In genomic region chr3:38928751-38929150, GRCm38 (mm10) we compare ENCODE assay signal across 16 mouse cellular contexts. TPM values are rescaled to one million over a fixed set of nuclear protein-coding genes. Genes with fewer than 3 reads are reported as not detected.
A peak's percentile ranks its signal among the peaks of the same experiment; 100 is the strongest.
DNase-seq lines count a peak whose midpoint lies in the region; ATAC-seq and TF ChIP-seq lines count a peak whose summit lies in the region.
"Had no signal": no experiment of that assay in that cellular context is flagged by ENCODE, and none has a peak within 500 bp of the region (broad histone marks: within the 10 kb centered on the region; RNA-seq: fewer than 3 reads in every experiment).

No protein-coding gene starts in this region.

- WGBS in kidney, embryonic 15.5 days: 65% methylated on average over 3 of the region's 3 CpGs
- 38% methylated on average over 3 of the region's 3 CpGs for WGBS in limb, embryonic 14.5 days
- WGBS in midbrain, embryonic 16.5 days: 74% methylated on average over 3 of the region's 3 CpGs

- peak; percentile 24 for DNase-seq in heart, adult 11 months
- DNase-seq in heart, adult 9 months (ENCODE audit: low spot score in 2 of 2): no peak
- DNase-seq in kidney, postnatal 14 days: no peak
- DNase-seq in brain, adult 2 months (ENCODE audit: low read depth, low spot score): peak; percentile 14
- peak; percentile 78 for DNase-seq in limb, embryonic 14.5 days (ENCODE audit: low spot score)
- DNase-seq in ovary, postnatal 36 days (ENCODE audit: low spot score): no peak
- DNase-seq: adrenal gland, postnatal 25 days; B cell, adult 2 months; kidney, adult 9 months; liver, postnatal 0 days; thymus, postnatal 36 days had no signal

- H3K9ac ChIP-seq in kidney, embryonic 15.5 days: no peak overlapping the region
- no peak overlapping the region for H3K9ac ChIP-seq in limb, embryonic 14.5 days (ENCODE audit: low read depth, low read length, severe bottlenecking)
- no peak overlapping the region for H3K9ac ChIP-seq in midbrain, embryonic 16.5 days (ENCODE audit: low read depth, low read length)
- H3K9ac ChIP-seq: limb, embryonic 12.5 days; liver, postnatal 0 days; neural tube, embryonic 13.5 days had no signal

- no peak overlapping the region for H3K4me3 ChIP-seq in kidney, embryonic 15.5 days (replicated peaks)
- no peak overlapping the region for H3K4me3 ChIP-seq in limb, embryonic 14.5 days (replicated peaks; ENCODE audit: low read length)
- no peak overlapping the region for H3K4me3 ChIP-seq in midbrain, embryonic 16.5 days (ENCODE audit: low read depth, low read length)
- H3K4me3 ChIP-seq: limb, embryonic 12.5 days; neural tube, embryonic 13.5 days had no signal

- peaks cover 12% of the 10 kb centered on the region for H3K4me1 ChIP-seq in kidney, embryonic 15.5 days
- peaks cover 16% of the 10 kb centered on the region; the same call in 1 of the 2 replicates for H3K4me1 ChIP-seq in limb, embryonic 14.5 days (ENCODE audit: control insufficient read depth, insufficient read depth, low read length)
- H3K4me1 ChIP-seq in midbrain, embryonic 16.5 days (ENCODE audit: control insufficient read depth, insufficient read depth, low read length): no peaks in the 10 kb centered on the region

- ATAC-seq in kidney, embryonic 15.5 days (replicated peaks; ENCODE audit: low FRiP score): no peak
- peak; percentile 78 for ATAC-seq in limb, embryonic 14.5 days (ENCODE audit: low FRiP score, low read depth)
- no peak for ATAC-seq in midbrain, embryonic 16.5 days
- ATAC-seq: hindbrain, postnatal 0 days; liver, postnatal 0 days had no signal

- TF ChIP-seq POLR2A in limb, embryonic 14.5 days (IDR thresholded peaks at IDR 0.05; ENCODE audit: borderline replicate concordance, extremely low read depth, insufficient read depth, insufficient read length): no peak

- H3K27me3 ChIP-seq in kidney, embryonic 15.5 days: no peaks in the 10 kb centered on the region
- H3K27me3 ChIP-seq in limb, embryonic 14.5 days (ENCODE audit: control insufficient read depth, insufficient read depth, low read length): no peaks in the 10 kb centered on the region
- no peaks in the 10 kb centered on the region for H3K27me3 ChIP-seq in midbrain, embryonic 16.5 days (ENCODE audit: control insufficient read depth, insufficient read depth, low read depth, low read length)
- H3K27me3 ChIP-seq: limb, embryonic 12.5 days; neural tube, embryonic 13.5 days had no signal

- H3K9me3 ChIP-seq in kidney, embryonic 15.5 days (replicated peaks): no peaks in the 10 kb centered on the region
- no peaks in the 10 kb centered on the region for H3K9me3 ChIP-seq in limb, embryonic 14.5 days (ENCODE audit: control insufficient read depth, low read length)
- H3K9me3 ChIP-seq in midbrain, embryonic 16.5 days (replicated peaks; ENCODE audit: control insufficient read depth, low read length, poor library complexity, severe bottlenecking): no peaks in the 10 kb centered on the region
- H3K9me3 ChIP-seq: limb, embryonic 12.5 days; neural tube, embryonic 13.5 days had no signal

- 0 out of 2 replicates have a peak overlapping the region, but pooled peaks have one; percentile 35 for H3K27ac ChIP-seq in kidney, embryonic 15.5 days
- no peak overlapping the region for H3K27ac ChIP-seq in limb, embryonic 14.5 days (replicated peaks; ENCODE audit: low read depth, low read length)
- H3K27ac ChIP-seq in midbrain, embryonic 16.5 days (ENCODE audit: low read length): no peak overlapping the region
- H3K27ac ChIP-seq: hindbrain, postnatal 0 days; limb, embryonic 12.5 days had no signal

- no peak overlapping the region for H3K4me2 ChIP-seq in kidney, embryonic 15.5 days
- H3K4me2 ChIP-seq in limb, embryonic 14.5 days (replicated peaks; ENCODE audit: low read depth, low read length, severe bottlenecking): no peak overlapping the region
- no peak overlapping the region for H3K4me2 ChIP-seq in midbrain, embryonic 16.5 days (ENCODE audit: low read length)
- H3K4me2 ChIP-seq: limb, embryonic 12.5 days; neural tube, embryonic 13.5 days had no signal

- no peaks in the 10 kb centered on the region for H3K36me3 ChIP-seq in kidney, embryonic 15.5 days
- peaks cover 6% of the 10 kb centered on the region; the same call in 1 of the 2 replicates for H3K36me3 ChIP-seq in limb, embryonic 14.5 days (ENCODE audit: control insufficient read depth, insufficient read depth, low read length)
- no peaks in the 10 kb centered on the region for H3K36me3 ChIP-seq in midbrain, embryonic 16.5 days (ENCODE audit: control insufficient read depth, insufficient read depth, low read length)
- H3K36me3 ChIP-seq: limb, embryonic 12.5 days; neural tube, embryonic 13.5 days had no signal

RNA-seq across cellular contexts. Expression of gene Fat4, which starts 42.0 kb away (rescaled TPM):
- polyA plus RNA-seq in kidney, embryonic 15.5 days (2015; fragmentation: Nextera tagmentation; extraction: Ambion mirVana): 6.9 and 8.2 TPM in 2 replicates
- 23.9 and 27.9 TPM in 2 replicates for polyA plus RNA-seq in limb, embryonic 14.5 days (2012; rRNA removed)
- polyA plus RNA-seq in limb, embryonic 14.5 days (2014; fragmentation: Nextera tagmentation; extraction: Ambion mirVana): 22.8 and 25.4 TPM in 2 replicates
- 5.9 and 6.8 TPM in 2 replicates for polyA plus RNA-seq in midbrain, embryonic 16.5 days (2015; fragmentation: Nextera tagmentation; extraction: Ambion mirVana)

Comparison
In these comparisons a context has a peak if more than half of its experiments do, and no peak if none do; other contexts are left out.
1. DNase-seq: peak in heart, adult 11 months (single experiment), brain, adult 2 months (single experiment) and limb, embryonic 14.5 days (single experiment); none in heart, adult 9 months (0 of 2), kidney, postnatal 14 days (single experiment) and ovary, postnatal 36 days (single experiment).